Mouse (Mus musculus) heart, postnatal 36 days (tissue): ENCODE measurements around the gene Zdhhc1. TPM values are rescaled to one million over a fixed set of nuclear protein-coding genes. Genes with fewer than 3 reads are reported as not detected.

ENCODE experiments used
- DNase-seq, 2 experiments: peaks; one replicate each; pipeline ENCODE4 v3.0.0; 2021 to 2022
- intact Hi-C: fragments of 180-260 bp; cut with DNase I; formaldehyde crosslinking; loops from one replicate; pipeline ENCODE4 v1.15.1; 2025
- total RNA-seq, 2 experiments: library from RNA; stranded (reverse); gene quantifications; 2 replicates each; pipeline ENCODE4 v1.2.3; 2021

The Zdhhc1 gene
- 10 to 100 TPM; 14.5 to 14.9 TPM for total RNA-seq

DNA sequence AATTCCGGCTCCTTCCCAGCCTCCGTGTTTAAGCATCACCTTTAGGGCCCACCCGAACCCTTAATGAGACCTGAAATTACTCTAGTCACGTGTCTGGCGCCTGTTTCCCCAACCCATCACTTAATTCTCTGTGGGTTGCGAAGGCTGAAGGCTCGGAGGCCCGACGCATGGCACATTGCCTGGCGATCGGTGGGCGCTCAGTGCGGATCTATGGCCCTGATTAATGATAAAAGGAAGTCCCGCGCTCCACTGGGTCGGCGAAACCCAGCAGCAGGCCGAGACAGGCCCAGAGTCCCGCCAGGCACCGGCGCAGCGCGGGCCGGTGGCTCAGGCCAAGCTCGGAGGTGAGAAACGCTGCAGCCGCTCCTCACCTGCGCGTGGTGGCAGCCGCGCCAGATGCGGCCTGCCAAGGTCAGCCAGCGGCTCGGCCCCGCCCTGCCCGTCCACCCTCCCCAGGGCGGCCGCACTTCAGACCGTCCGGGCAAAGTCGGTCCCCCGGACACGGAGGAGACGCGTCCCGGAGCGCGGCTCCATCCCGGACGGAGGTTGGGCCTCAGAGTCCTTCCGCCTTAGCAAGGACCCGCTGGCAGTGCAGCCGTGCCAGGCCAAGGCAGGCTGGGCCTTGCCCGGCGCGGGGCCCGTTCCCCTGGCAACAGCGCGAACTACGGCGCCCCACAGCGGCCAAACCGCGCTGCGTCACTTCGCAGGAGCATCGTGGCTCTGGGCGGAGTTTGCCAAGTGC, at the start of gene Zdhhc1:
Gene Zdhhc1 (minus strand): TSS at position 464 of the 742 bp plus-strand sequence.
- intact Hi-C loops: no loop called here
- peak; percentile 93 to 96 for DNase-seq

DNA sequence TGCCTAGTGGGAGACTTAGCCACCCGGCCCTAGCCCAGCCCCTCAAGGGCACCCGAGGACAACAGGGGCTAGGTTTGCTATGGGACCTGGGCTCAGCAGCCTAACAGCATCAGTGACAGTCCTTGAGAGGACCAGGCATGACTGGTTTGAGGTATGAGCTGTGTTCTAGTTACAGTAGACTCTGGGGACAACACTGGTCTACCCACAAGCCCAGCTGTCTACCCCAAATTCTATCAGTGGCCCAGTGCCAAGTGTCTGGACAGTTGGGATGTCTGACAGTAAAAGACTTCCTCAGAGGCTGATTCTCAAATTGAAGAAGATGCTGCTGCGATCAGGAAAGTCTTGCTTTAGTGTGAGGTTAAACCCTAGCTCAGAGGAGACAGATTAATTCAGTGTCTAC, 48.5 kb upstream of the Zdhhc1 start:
- DNase-seq: peak in 1 of 2 experiments; percentile 38
- intact Hi-C loops: no loop called here

GRCm38 (mm10) chr8:105544544-105545205, 48.0 kb upstream of the Zdhhc1 start:
- intact Hi-C loops: no loop called here
- DNase-seq: peak in 1 of 2 experiments; percentile 50

DNA sequence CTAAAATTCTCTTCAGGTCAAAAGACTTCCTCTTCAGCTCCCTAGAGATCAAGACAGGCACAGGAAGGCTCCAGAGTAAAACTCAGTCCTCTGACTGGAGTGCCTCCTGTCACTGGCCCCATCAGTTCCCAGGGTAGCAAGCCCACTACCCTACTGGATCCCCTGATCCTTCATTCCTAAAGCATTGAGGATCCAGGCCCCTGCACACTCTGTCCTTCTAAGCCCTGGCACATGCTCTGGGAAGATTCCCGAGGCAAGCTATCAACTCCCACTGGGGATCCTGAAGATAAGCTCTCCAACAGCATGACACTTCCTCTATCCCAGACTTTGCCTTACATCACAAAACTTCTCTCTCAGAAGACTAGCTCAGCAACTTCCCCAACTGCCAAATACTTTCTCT, 47.0 kb upstream of the Zdhhc1 start:
- intact Hi-C loops: no loop called here
- DNase-seq: peak in 1 of 2 experiments; percentile 59

DNA sequence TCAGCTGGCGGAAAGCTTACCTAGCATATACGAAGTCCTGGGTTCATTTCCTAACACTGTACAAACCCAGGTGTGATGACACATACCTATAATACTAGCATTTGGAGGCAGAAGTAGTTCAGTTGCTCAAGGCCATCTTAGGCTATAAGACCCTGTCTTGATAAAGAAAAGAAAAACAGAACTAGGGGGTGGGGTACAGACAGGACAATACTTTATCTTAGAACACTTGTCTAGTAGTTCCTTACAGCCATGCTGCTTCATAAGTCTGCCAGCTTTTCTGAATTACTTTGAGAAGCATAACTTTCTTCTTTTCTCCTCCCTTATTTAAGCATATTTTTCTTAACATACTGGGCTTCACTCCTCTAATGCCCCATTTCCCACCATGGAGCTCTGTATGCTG, 46.1 kb upstream of the Zdhhc1 start:
- DNase-seq: no peak
- intact Hi-C loops: no loop called here

DNA sequence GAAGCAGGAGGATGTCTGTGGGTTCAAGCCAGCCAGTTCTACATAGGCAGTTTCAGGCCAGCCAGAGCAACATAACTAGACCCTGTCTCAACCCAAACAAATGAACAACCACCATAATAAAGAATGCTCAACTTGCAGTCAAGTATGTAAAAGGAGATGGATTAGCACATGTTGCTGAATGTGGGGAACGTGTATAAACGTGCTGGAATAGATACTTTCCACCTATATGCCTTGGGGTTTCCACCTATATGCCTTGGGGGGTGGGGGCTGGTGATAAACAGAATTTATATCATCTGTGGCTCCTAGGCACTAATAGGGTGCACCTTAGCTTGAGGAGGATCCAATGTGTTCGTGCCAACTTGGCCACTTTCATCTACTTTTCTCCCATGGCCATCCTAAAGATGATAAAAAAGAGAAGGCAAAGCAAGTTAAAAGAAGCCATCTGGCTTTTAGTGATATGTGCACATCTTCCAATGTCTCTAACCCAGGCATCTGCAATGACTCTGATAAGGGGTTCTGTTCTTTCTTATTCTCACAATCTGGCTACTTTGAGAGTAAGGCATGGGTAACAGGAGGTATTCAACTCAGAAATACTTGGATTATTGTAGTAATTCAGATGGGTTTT, 45.4 kb upstream of the Zdhhc1 start:
- DNase-seq: no peak
- intact Hi-C loops: no loop called here

DNA sequence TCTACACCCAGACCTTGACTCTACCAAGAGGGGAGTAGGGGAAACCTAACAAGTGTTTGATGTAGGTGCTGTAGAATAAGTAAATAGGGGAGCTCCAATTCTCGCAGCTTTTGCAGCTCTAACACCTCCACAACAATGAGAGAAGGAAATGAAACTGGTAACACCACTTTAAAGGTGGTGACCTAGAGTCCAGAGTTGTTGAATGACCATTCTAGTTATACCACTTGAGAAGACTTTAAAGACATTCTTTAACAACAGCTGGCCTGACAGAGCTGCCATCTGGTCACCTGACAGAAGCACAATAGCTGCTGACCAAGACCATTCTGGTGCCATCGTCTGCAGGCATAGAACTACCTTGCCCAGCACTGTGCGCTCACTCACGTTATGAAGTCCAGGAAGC, 42.2 kb upstream of the Zdhhc1 start:
- intact Hi-C loops: no loop called here
- no peak for DNase-seq

- no peak for DNase-seq
These were observed 40.4 kb upstream of the Zdhhc1 start for GRCm38 (mm10) chr8:105537011-105537677.

DNA sequence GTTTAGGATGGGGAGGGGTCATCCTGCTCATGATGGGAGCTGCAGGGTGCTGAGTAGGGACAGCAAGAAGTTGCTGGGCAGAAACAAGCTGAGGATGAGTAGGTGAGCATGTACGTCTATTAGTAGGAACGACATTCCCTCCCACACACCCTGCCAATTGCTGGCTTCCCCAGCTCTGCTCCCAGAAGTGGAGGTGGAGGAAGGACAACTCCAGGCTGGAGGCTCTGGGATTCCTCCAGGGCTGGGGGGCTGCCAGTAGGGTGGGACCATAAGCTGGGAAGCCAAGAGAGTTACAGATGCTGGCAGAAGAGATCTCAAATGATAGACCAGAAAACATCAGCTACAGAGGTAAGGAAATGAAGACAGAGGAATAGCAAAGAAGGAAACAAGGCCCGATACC, 39.8 kb upstream of the Zdhhc1 start:
- no peak for DNase-seq
- intact Hi-C loops: no loop called here

More at GRCm38 (mm10) chr8:105537011-105537677, 40.4 kb upstream of the Zdhhc1 start:
- intact Hi-C loops: no loop called here

- intact Hi-C loops: loop anchor here (1.0 kb wide), 1 partner anchor 18 kb away; no protein-coding TSS in a partner anchor
- DNase-seq: peak; percentile 79 to 82
These were observed 37.2 kb upstream of the Zdhhc1 start for GRCm38 (mm10) chr8:105533892-105534329.

GRCm38 (mm10) chr8:105533439-105533838, 36.7 kb upstream of the Zdhhc1 start:
- intact Hi-C loops: no loop called here

GRCm38 (mm10) chr8:105531774-105532173, 35.1 kb upstream of the Zdhhc1 start:
- intact Hi-C loops: loop anchor here (1.0 to 2.0 kb wide), 2 partner anchors 23 to 47 kb away; no protein-coding TSS in a partner anchor
- DNase-seq: peak; percentile 74 to 75

More at GRCm38 (mm10) chr8:105533439-105533838, 36.7 kb upstream of the Zdhhc1 start:
- DNase-seq: no peak

GRCm38 (mm10) chr8:105529271-105529670, 32.6 kb upstream of the Zdhhc1 start:
- intact Hi-C loops: no loop called here
- peak in 1 of 2 experiments; percentile 38 for DNase-seq

DNA sequence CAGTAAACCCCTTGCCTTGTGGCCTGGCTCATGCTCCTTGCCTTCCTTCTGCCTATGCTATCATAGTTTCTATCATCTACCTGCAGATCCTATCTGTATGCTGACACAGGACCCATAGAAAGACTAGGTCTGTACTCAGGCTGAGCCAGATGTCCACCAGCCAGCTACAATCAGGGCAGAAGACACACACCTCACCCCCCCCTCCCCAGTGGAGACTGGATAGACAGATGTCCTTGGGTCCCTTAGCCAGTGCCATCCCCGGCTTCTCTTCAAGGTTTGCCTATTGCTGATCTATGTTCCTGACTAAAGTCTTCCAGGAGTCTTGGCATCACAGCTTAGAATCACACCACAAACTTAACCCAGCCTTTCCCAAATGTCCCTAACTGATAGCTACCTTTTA, 31.5 kb upstream of the Zdhhc1 start:
- intact Hi-C loops: no loop called here

DNA sequence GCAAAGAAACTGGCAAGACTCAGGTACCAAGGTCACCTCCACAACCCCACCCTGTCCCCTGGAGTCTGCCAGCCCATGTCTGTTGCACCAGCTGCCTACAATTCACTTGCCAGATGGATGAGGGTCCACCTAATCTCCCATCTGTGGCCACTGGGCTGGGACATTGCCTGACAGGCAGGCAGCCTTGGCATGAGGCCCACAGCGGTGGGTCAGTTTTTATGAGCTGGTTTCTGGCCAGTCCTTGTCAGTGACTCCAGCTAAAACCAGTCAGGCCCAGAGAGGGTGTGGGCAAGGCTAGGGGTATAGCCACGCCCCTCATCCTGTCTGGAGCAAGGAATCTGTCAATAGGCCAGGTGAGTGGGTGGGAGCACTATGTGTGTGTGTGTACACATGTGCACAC, 30.4 kb upstream of the Zdhhc1 start:
- intact Hi-C loops: no loop called here
- no peak for DNase-seq

More for the DNA sequence above, 31.5 kb upstream of the Zdhhc1 start:
- no peak for DNase-seq

- intact Hi-C loops: no loop called here
- DNase-seq: no peak
These were observed 26.2 kb upstream of the Zdhhc1 start for GRCm38 (mm10) chr8:105522890-105523289.

- intact Hi-C loops: no loop called here
- DNase-seq: no peak
These were observed 25.5 kb upstream of the Zdhhc1 start for GRCm38 (mm10) chr8:105521995-105522769.

DNA sequence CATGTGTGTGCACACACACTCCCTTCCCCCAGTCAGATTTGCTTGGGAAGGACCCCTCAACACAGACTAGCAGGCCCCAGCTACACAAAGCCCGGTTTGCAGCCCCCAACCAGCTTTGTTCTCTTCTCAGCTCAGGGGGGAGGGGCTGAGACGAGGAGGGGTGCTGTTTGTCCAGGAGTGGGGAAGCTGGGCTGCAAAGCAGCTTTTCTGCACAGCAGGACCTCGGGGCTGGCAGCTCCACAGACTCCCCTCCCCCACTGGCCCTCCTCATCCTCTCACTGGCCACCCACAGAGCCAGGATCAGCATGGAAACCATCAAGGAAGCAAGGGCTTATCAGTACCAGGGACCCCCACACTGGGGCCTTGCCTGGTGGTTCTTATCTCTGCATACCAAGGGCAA, 24.4 kb upstream of the Zdhhc1 start:
- intact Hi-C loops: no loop called here
- no peak for DNase-seq

- no peak for DNase-seq
- intact Hi-C loops: no loop called here
These were observed 23.8 kb upstream of the Zdhhc1 start for GRCm38 (mm10) chr8:105520521-105520920.

- intact Hi-C loops: no loop called here
- DNase-seq: no peak
These were observed 22.9 kb upstream of the Zdhhc1 start for GRCm38 (mm10) chr8:105519591-105519990.
